Mouse (Mus musculus) liver, adult 2 months (tissue): ENCODE data around the gene Smg6.

Experiments
- CTCF ChIP-seq: fragments of 200-500 bp; IDR thresholded peaks from 2 replicates; pipeline ENCODE4 v1.5.1; 2011; ENCODE audit warnings: low read depth, low read length, control low read depth
- POLR2A ChIP-seq: fragments of 200-500 bp; IDR thresholded peaks from 2 replicates; pipeline ENCODE4 v1.6.1; 2011; ENCODE audit warnings: low read length, control low read depth; ENCODE audit not compliant: insufficient read depth; ENCODE audit errors: extremely low read depth

GRCm38 (mm10) chr11:75197956-75198355, 272.3 kb downstream of the Smg6 start:
- TF ChIP-seq CTCF: no peak
- TF ChIP-seq POLR2A: no peak
